Mouse (Mus musculus) gastrocnemius, postnatal 4 days (tissue): ENCODE results near the gene Aebp1. TPM values are rescaled to one million over a fixed set of nuclear protein-coding genes. Genes with fewer than 3 reads are reported as not detected.

Source experiments
- DNase-seq, 2 experiments: peaks; one replicate each; pipeline ENCODE4 v3.0.0; 2021 to 2022; ENCODE audit warnings: low spot score in 2 of 2, mixed read lengths in 2 of 2
- long read RNA-seq, 2 experiments: library from polyadenylated mRNA; stranded (forward); transcript quantifications; one replicate each; pipeline ENCODE4 v2.0.0; 2021
- total RNA-seq, 2 experiments: library from RNA; stranded (reverse); gene quantifications; 2 replicates each; pipeline ENCODE4 v1.2.3; 2021

Gene Aebp1
- 10 to 100 TPM; 60.9 to 68.2 TPM for total RNA-seq
- long read RNA-seq, experiment 1, transcript Aebp1-201 (21 exons, 3,831 nt): major isoform, 11 of 39 reads
- long read RNA-seq, experiment 1, partial matches to known transcripts: 14 of 39 reads
- long read RNA-seq, experiment 1, other reads (novel, unspliced or antisense): 14 of 39 reads
- long read RNA-seq, experiment 2, transcript Aebp1-201 (21 exons, 3,831 nt): major isoform, 24 of 74 reads
- long read RNA-seq, experiment 2, partial matches to known transcripts: 10 of 74 reads
- long read RNA-seq, experiment 2, other reads (novel, unspliced or antisense): 38 of 74 reads

- peak; percentile 67 to 80 for DNase-seq
These were observed at the start of gene Aebp1 for GRCm38 (mm10) chr11:5861678-5862393. Gene Aebp1, plus strand, starts transcription at chr11:5861947.

- DNase-seq: no peak
These were observed 48.4 kb upstream of the Aebp1 start for GRCm38 (mm10) chr11:5813381-5813780.

- DNase-seq: no peak
These were observed 42.5 kb upstream of the Aebp1 start for GRCm38 (mm10) chr11:5819223-5819622.

- no peak for DNase-seq
These were observed 36.3 kb upstream of the Aebp1 start for GRCm38 (mm10) chr11:5825432-5825831.

- no peak for DNase-seq
These were observed 33.8 kb upstream of the Aebp1 start for GRCm38 (mm10) chr11:5827931-5828330.

GRCm38 (mm10) chr11:5828509-5829191 lies 33.1 kb upstream of the Aebp1 start:
- DNase-seq: no peak

GRCm38 (mm10) chr11:5829327-5829726 lies 32.4 kb upstream of the Aebp1 start:
- DNase-seq: no peak

- DNase-seq: no peak
These were observed 27.2 kb upstream of the Aebp1 start for GRCm38 (mm10) chr11:5834506-5834905.

- no peak for DNase-seq
These were observed 26.7 kb upstream of the Aebp1 start for GRCm38 (mm10) chr11:5835057-5835456.

GRCm38 (mm10) chr11:5836126-5836525 lies 25.6 kb upstream of the Aebp1 start:
- DNase-seq: no peak

GRCm38 (mm10) chr11:5837251-5838246 lies 24.2 kb upstream of the Aebp1 start, which contains the start of gene Polm:
Gene Polm, minus strand, starts transcription at chr11:5838016.
- DNase-seq: peak; percentile 85 to 92

GRCm38 (mm10) chr11:5840346-5840745 lies 21.4 kb upstream of the Aebp1 start:
- no peak for DNase-seq

- no peak for DNase-seq
These were observed 20.0 kb upstream of the Aebp1 start for GRCm38 (mm10) chr11:5841751-5842150.

GRCm38 (mm10) chr11:5843131-5843530 lies 18.6 kb upstream of the Aebp1 start:
- DNase-seq: no peak

- no peak for DNase-seq
These were observed 15.0 kb upstream of the Aebp1 start for GRCm38 (mm10) chr11:5846639-5847345.

- DNase-seq: peak in 1 of 2 experiments; percentile 57
These were observed 13.0 kb upstream of the Aebp1 start for GRCm38 (mm10) chr11:5848741-5849140.

- no peak for DNase-seq
These were observed 12.4 kb upstream of the Aebp1 start for GRCm38 (mm10) chr11:5849316-5849715.

- no peak for DNase-seq
These were observed 11.3 kb upstream of the Aebp1 start for GRCm38 (mm10) chr11:5850452-5850851.

- DNase-seq: no peak
These were observed 10.6 kb upstream of the Aebp1 start for GRCm38 (mm10) chr11:5851021-5851736.
